Mouse (Mus musculus) kidney, adult 2 months (tissue): ENCODE measurements around the gene Crcp.

Experiments used
- CTCF ChIP-seq: fragments of 200-500 bp; conservative IDR thresholded peaks from 2 replicates; pipeline ENCODE4 v1.5.1; 2011; ENCODE audit warnings: low read depth, mild to moderate bottlenecking, control low read depth, low read length, moderate library complexity, mixed read lengths; ENCODE audit not compliant: insufficient read depth, insufficient read length
- POLR2A ChIP-seq: fragments of 200-500 bp; IDR thresholded peaks from one replicate; pipeline ENCODE4 v1.6.1; 2011; ENCODE audit warnings: low read depth, low read length, control low read depth

GRCm38 (mm10) chr5:130088612-130089011 lies 59.5 kb downstream of the Crcp start:
- TF ChIP-seq CTCF (no peak), POLR2A (no peak)
